16 mouse cellular contexts compared by ENCODE assay signal in the genomic region with DNA sequence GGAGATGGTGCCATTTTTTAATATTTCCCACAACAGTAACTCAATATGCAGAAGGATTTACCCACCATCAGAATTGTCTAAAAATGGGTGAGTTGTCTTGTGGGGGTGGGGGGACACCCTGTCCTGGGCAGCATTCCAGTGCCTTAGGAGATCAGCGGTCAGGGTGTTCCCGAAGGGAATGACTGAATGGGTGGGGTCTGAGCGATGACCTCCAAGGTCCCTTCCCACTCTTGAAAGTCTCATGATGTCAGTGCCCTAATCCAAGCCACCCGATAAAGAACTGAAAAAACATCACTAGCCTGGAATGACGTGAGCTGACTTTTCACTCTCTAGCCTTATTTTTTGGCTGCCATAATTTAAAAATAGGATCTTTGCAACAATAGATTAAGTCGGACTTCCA. TPM values are rescaled to one million over a fixed set of nuclear protein-coding genes. Genes with fewer than 3 reads are reported as not detected.
A peak's percentile ranks its signal among the peaks of the same experiment; 100 is the strongest.
DNase-seq lines count a peak whose midpoint lies in the region; ATAC-seq and TF ChIP-seq lines count a peak whose summit lies in the region.
"Had no signal": no experiment of that assay in that cellular context is flagged by ENCODE, and none has a peak within 500 bp of the region (broad histone marks: within the 10 kb centered on the region; RNA-seq: fewer than 3 reads in every experiment).

No protein-coding gene starts in this region.

- TF ChIP-seq CTCF in cortical plate, adult 2 months (IDR thresholded peaks at IDR 0.05; ENCODE audit: extremely low read depth, insufficient read depth, low read length), result no peak

- DNase-seq in gastrocnemius, adult 18-20 months (ENCODE audit: low spot score), result peak; percentile 38
- DNase-seq in gastrocnemius, adult 8-10 months (ENCODE audit: low spot score in 2 of 2), result no peak
- no peak for DNase-seq in kidney, adult 8-10 months
- DNase-seq in heart, postnatal 4 days, result peak; percentile 22
- no peak for DNase-seq in cerebellum, adult 11 months
- no peak for DNase-seq in right cerebral cortex, adult 2 months (ENCODE audit: low spot score in 2 of 2)
- DNase-seq: B cell, adult 2 months; cerebellum, adult 9-10 months; right cerebral cortex, postnatal 25 days; thymus, postnatal 25 days had no signal

- H3K4me1 ChIP-seq in kidney, embryonic 16.5 days (ENCODE audit: insufficient read depth, low read length), result peaks cover 13% of the 10 kb centered on the region
- no peaks in the 10 kb centered on the region for H3K4me1 ChIP-seq in cortical plate, adult 2 months (ENCODE audit: control insufficient read depth, insufficient read depth, low read length)

- H3K9me3 ChIP-seq in kidney, embryonic 16.5 days (ENCODE audit: low read length), result no peaks in the 10 kb centered on the region
- H3K9me3 ChIP-seq: stomach, embryonic 15.5 days had no signal

- H3K4me3 ChIP-seq in kidney, embryonic 16.5 days (ENCODE audit: low read length), result no peak overlapping the region
- no peak overlapping the region for H3K4me3 ChIP-seq in cortical plate, adult 2 months (ENCODE audit: insufficient read depth, low read length)
- H3K4me3 ChIP-seq: left cerebral cortex, adult 2 months; stomach, embryonic 15.5 days had no signal

- no peak for TF ChIP-seq POLR2A in cortical plate, adult 2 months (IDR thresholded peaks at IDR 0.05; ENCODE audit: extremely low read depth, insufficient read depth, low read length)

- no peak overlapping the region for H3K9ac ChIP-seq in kidney, embryonic 16.5 days (replicated peaks; ENCODE audit: low read length)
- H3K9ac ChIP-seq: stomach, embryonic 15.5 days had no signal

- no peak for ATAC-seq in kidney, embryonic 16.5 days (ENCODE audit: low FRiP score, low TSS enrichment)
- ATAC-seq: intestine, postnatal 0 days had no signal

- peak overlapping the region; percentile 70 for H3K27ac ChIP-seq in kidney, embryonic 16.5 days (ENCODE audit: low read length)
- H3K27ac ChIP-seq in cortical plate, adult 2 months (ENCODE audit: insufficient read depth, low read length), result peak overlapping the region; percentile 52
- H3K27ac ChIP-seq: stomach, embryonic 15.5 days had no signal

- H3K27me3 ChIP-seq in kidney, embryonic 16.5 days (ENCODE audit: insufficient read depth, low read length), result no peaks in the 10 kb centered on the region
- H3K27me3 ChIP-seq: stomach, embryonic 15.5 days had no signal

- 55% methylated on average over 6 of the region's 6 CpGs for WGBS in kidney, embryonic 16.5 days

- H3K4me2 ChIP-seq in kidney, embryonic 16.5 days (replicated peaks; ENCODE audit: low read depth, low read length), result no peak overlapping the region
- H3K4me2 ChIP-seq: stomach, embryonic 15.5 days had no signal

- no peaks in the 10 kb centered on the region for H3K36me3 ChIP-seq in kidney, embryonic 16.5 days (ENCODE audit: insufficient read depth, low read length)
- H3K36me3 ChIP-seq: stomach, embryonic 15.5 days had no signal

RNA-seq across cellular contexts. Expression of a gene that starts 5.0 kb away (rescaled TPM):
- 10 to 100 TPM; 58.1 to 66.3 TPM for total RNA-seq in gastrocnemius, adult 18-20 months (2021)
- total RNA-seq in gastrocnemius, adult 8-10 months (2022), result 10 to 100 TPM; 52.7 to 77.3 (median 63.6) TPM
- polyA plus RNA-seq in kidney, embryonic 16.5 days (2015; fragmentation: Nextera tagmentation; extraction: Ambion mirVana), result 25.5 and 26.7 TPM in 2 replicates
- polyA plus RNA-seq in cortical plate, adult 2 months (2012; rRNA removed), result 23.9 and 25.4 TPM in 2 replicates
- total RNA-seq in heart, postnatal 4 days (2021), result 100 to 1,000 TPM; 131 to 141 TPM
- total RNA-seq: neutrophil, adult 5-6 weeks had no signal

Comparison
In these comparisons a context has a peak if more than half of its experiments do, and no peak if none do; other contexts are left out.
1. DNase-seq: peak in gastrocnemius, adult 18-20 months (single experiment) and heart, postnatal 4 days (single experiment); none in gastrocnemius, adult 8-10 months (0 of 2), kidney, adult 8-10 months (0 of 2), cerebellum, adult 11 months (single experiment) and right cerebral cortex, adult 2 months (0 of 2).